Mouse (Mus musculus) left cerebral cortex, postnatal 10 days (tissue): Measurements from ENCODE around the gene Fbf1. TPM values are rescaled to one million over a fixed set of nuclear protein-coding genes. Genes with fewer than 3 reads are reported as not detected.

ENCODE experiments used
- DNase-seq, 2 experiments: peaks; one replicate each; pipeline ENCODE4 v3.0.0; 2021 to 2022; ENCODE audit warnings: low spot score in 2 of 2, mixed read lengths in 1 of 2; ENCODE audit errors: extremely low spot score in 1 of 2
- intact Hi-C: fragments of 180-260 bp; cut with DNase I; formaldehyde crosslinking; loops from one replicate; pipeline ENCODE4 v1.15.1; 2025
- total RNA-seq, 2 experiments: library from RNA; stranded (reverse); gene quantifications; 2 replicates each; pipeline ENCODE4 v1.2.3; 2021

Fbf1 gene
- total RNA-seq, 2 experiments from 2014 or later, result 96.2 to 100 TPM

GRCm38 (mm10) chr11:116117819-116118218 lies 50.1 kb downstream of the Fbf1 start:
- intact Hi-C loops, result no loop called here
- no peak for DNase-seq

- DNase-seq, result no peak
- intact Hi-C loops, result no loop called here
Observed at GRCm38 (mm10) chr11:116117241-116117640, 50.7 kb downstream of the Fbf1 start.

GRCm38 (mm10) chr11:116111611-116112203 lies 56.3 kb downstream of the Fbf1 start:
- intact Hi-C loops, result no loop called here
- no peak for DNase-seq

- DNase-seq, result no peak
- intact Hi-C loops, result no loop called here
Observed at GRCm38 (mm10) chr11:116111067-116111466, 56.9 kb downstream of the Fbf1 start.

- peak in 1 of 2 experiments; percentile 20 for DNase-seq
- intact Hi-C loops, result no loop called here
Observed at GRCm38 (mm10) chr11:116110540-116110939, 57.4 kb downstream of the Fbf1 start.

DNA sequence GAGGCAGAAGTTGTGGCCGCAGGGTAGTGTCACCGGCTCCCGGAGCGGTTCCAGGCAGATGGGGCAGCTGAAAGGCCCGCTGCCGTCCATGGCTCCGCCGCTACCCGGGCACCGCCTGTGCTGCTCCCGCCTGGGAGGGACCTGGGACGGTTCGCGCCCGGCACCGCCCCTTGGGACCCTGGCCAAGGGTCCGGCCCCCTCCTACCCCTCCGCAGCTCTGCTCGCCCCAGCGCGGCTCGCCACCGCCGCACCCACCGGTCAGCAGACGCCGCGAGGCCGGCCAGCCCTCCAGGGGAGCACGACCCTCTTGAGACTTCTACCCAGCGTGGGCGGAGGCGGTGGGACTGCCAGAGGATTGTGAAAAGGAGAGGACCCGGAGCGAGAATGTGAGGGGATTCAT lies 57.8 kb downstream of the Fbf1 start:
- DNase-seq, result peak in 1 of 2 experiments; percentile 88
- intact Hi-C loops, result no loop called here

DNA sequence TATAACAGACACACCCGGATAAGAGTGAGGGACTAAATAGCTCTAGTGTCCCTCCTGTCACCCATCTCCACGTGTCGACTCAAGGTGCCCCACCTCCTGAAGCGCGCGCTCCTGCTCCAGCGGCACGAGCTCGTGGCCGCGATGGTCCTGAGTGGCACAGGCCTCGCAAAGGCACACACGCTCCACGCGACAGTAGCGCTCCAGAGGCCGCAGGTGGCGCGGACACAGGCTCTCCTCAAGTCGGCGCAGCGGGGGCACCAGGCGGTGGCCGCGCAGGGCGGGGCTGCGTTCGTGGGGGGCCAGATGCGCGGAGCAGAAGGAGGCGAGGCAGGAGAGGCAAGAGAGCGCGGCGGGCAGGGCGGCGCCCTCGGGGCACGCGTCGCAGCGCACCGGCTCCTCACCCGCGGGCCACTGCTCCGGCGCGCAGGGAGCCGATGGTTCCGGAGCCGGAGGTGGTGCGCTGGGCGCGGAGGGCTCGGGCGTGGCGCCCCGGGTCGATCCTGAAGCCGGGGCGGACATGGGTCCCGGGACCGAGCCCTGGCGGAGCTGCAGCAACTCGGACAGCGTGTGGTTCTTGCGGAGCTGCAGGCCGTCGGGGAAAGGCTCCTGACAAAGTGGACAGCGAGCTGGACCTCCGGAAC lies 58.4 kb downstream of the Fbf1 start:
- intact Hi-C loops, result no loop called here
- peak in 1 of 2 experiments; percentile 39 for DNase-seq

DNA sequence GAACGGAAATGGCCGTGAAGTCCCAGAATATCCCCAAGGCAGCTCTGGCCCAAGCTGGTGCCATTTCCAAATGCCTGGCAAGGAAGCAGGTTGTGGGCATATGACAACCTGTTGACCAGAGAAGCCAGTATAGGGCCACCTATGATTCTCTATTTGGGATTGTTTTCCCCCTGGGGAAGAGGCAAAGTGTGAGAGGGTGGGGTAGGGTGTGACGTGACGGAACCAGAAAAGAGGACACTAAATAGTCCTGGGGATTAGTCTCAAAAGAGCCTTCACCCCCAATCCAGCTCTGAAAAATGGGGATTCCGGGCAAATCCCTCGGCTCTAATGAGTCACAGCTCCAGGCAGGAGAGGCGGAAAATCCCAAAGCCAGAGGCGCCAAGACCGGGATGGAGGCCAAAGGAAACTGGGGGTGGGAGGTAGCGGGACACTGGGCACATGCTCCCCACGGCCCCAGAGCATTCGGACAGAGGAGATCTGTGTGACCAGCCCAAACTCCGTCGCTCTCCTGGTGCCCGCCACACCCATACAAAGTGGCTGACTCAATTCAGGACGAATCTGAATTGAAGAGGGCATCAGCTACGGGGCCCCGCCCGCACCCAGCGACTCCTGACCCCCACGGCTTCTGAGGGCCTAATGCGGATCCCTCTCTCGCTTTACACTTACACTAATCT lies 59.4 kb downstream of the Fbf1 start:
- intact Hi-C loops, result no loop called here

GRCm38 (mm10) chr11:116107777-116108285 lies 60.1 kb downstream of the Fbf1 start:
- intact Hi-C loops, result no loop called here
- DNase-seq, result no peak

More for the DNA sequence above, 59.4 kb downstream of the Fbf1 start:
- DNase-seq, result no peak

DNA sequence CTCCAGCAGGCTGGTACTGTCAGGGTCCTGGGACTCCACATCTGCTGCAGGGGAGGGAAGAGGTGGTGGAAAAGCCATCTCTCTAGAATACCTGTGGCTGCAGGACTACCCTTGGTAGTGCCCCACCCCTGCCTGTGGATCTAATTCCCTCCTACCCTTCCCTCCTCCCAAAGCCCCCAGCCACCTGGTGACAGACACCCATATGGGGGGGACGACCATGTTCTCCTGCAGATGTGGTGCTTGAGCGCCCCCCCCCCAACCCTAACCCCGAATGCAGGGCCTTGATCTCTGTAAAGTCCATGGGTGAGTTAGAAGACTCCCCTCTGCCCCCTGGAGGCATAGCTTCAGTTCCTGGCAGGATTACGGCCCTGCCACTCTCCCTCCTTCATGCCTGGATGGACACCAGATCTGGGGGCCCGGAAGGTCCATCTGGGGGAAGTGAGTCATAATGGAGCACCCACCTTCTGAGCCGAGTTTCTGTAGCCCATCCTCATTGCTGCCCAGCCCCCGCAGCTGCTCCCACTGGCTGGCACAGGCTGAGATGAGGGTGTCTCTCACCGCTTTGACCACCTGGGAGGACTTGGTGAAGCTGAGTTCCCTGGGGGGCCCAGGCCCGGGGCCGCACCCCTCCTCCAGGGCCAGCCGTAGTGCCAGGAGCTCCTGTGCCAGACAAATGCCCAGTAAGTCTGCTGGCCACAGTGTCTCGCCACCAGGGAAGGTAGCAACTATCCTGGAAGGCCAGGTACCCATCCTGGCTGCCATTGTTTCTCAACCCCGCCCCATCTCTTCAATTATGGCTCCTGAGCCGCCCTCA lies 60.8 kb downstream of the Fbf1 start:
- intact Hi-C loops, result no loop called here
- DNase-seq, result no peak

DNA sequence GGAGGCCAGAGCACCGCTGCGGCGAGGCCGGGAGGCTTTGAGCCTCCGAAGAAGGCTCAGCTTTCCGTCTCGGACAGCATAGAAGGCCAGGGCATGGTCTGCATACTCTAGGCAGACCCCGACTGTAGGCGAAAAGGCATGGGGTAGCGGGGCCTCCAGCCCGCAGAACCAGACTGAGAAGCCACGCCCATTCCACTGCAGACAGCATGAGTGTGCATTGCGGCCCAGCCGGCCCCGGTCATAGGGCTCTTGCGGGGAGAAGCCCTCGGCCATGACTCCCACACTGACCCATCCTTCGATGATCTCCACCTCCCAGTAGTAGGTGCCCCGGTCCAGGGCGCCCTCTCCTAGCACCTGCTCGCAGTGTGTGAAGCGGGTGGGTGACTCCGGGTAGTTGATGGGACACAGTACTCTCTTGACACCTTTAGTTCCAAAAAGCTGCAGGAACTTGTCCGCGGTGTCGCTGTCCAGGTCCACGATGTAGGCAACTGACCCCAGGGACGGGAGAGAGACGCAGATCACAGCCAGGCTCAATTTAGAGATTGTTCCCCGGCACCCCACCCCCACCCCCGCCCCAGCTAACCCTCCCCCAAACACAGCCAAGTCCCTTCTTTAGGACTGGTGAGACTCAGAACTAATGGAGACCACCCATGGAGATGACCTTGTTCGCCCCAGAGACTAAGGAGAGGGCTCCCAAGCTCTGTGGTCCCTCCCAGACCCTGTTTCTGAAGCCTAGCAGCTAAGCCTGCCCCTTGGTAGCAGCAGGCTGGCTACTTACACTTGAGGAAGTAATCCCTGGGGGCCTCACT lies 61.6 kb downstream of the Fbf1 start:
- intact Hi-C loops, result no loop called here
- no peak for DNase-seq

- intact Hi-C loops, result no loop called here
- DNase-seq, result no peak
Observed at GRCm38 (mm10) chr11:116105065-116105464, 62.9 kb downstream of the Fbf1 start.

DNA sequence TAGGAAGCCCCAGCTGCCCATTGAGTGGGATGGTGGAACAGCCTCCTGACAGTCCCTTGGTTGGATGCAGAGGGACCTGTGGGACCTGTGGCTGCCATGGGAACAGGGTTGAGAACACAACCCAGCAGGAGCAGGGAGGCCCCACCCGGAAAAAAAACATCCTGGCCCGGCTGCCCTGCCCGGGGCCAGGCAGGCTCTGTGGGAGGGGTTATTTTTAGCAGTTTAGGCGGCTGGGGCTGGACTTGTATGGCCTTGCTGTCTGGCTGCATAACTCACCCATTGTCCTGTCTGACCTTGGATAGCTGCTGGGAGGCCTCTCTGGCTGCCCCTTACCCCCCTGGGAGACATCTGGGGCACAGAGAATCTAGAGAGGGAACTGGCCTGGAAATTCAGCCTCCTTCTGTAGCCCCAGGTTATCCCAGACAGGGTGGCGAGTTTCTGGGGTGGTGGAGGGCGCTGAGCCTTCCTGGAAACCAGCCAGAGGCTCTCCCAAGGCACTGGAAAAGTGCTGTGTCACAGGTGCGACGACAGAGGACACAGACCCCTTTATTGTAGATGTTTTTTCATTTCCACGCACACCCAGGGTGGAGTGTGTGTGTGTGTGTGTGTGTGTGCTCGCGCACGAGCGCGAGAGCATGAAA lies 63.8 kb downstream of the Fbf1 start:
- DNase-seq, result peak in 1 of 2 experiments; percentile 87
- intact Hi-C loops, result no loop called here

DNA sequence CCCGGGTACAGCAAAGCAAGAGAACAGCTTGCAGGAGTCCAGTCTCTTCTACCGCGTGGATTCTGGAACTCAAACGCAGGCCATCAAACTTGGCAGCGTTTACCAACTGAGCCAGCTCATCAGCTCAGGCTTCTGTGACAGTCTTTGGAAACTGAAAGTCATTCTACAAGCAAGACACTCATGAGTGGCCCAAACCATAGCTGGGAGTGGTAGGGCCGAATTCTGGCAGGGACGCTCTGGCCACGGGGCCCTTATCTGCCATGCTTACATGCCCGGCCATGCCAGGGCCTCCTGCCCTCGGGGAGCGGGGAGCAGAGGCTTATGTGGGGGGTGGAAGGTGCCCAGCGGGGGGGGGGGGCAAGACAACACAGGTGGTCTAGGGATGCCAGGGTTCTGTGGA lies 64.4 kb downstream of the Fbf1 start:
- DNase-seq, result no peak
- intact Hi-C loops, result no loop called here

- no peak for DNase-seq
- intact Hi-C loops, result no loop called here
Observed at GRCm38 (mm10) chr11:116102472-116102871, 65.5 kb downstream of the Fbf1 start.

- peak; percentile 39 to 82 for DNase-seq
Observed at GRCm38 (mm10) chr11:116101931-116102381, 66.0 kb downstream of the Fbf1 start.

DNA sequence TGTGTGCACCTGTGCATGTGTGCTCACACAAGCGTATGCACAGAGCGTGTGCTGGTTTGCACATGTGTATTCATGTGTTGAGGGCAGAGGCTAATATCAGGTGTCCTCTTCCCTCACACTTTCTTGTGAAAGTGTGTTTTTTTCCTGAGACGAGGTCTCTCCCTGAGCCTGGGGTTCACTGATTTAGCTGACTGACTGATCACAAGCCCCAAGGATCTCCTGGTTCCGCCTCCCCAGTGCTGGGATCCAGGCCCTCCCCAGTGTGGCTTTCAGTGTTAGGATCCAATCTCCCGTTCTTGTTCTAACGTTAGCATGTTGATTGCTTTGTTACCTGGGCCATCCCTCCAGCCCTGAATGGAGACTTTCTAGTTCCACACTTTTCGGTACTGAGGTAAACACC lies 67.1 kb downstream of the Fbf1 start:
- intact Hi-C loops, result no loop called here
- no peak for DNase-seq

More at GRCm38 (mm10) chr11:116101931-116102381, 66.0 kb downstream of the Fbf1 start:
- intact Hi-C loops, result no loop called here

GRCm38 (mm10) chr11:116100385-116100784 lies 67.6 kb downstream of the Fbf1 start:
- no peak for DNase-seq
- intact Hi-C loops, result no loop called here
